Mouse (Mus musculus) heart, postnatal 10 days (tissue): Measurements from ENCODE around the gene Ap5s1. TPM values are rescaled to one million over a fixed set of nuclear protein-coding genes. Genes with fewer than 3 reads are reported as not detected.

Source experiments
- DNase-seq, 2 experiments: peaks; one replicate each; pipeline ENCODE4 v3.0.0; 2021
- intact Hi-C: fragments of 180-260 bp; cut with DNase I; formaldehyde crosslinking; loops from one replicate; pipeline ENCODE4 v1.15.1; 2025
- total RNA-seq, 2 experiments: library from RNA; stranded (reverse); gene quantifications; 2 replicates each; pipeline ENCODE4 v1.2.3; 2021

The Ap5s1 gene
- total RNA-seq, 2 experiments from 2014 or later = 39.4 to 44.0 TPM

GRCm38 (mm10) chr2:131186771-131187601 lies 19.9 kb upstream of the Ap5s1 start, which contains the start of the genes Cdc25b and Spef1:
Gene Cdc25b, plus strand, starts transcription at chr2:131186949.
Gene Spef1, minus strand, starts transcription at chr2:131187282.
- intact Hi-C loops = loop anchor here (2.0 to 5.0 kb wide), 2 partner anchors 16 to 230 kb away; no protein-coding TSS in a partner anchor
- peak; percentile 88 to 89 for DNase-seq

GRCm38 (mm10) chr2:131187602-131187922 lies 19.3 kb upstream of the Ap5s1 start:
- intact Hi-C loops = loop anchor here (2.0 to 5.0 kb wide), 2 partner anchors 15 to 230 kb away; no protein-coding TSS in a partner anchor
- DNase-seq = no peak

- intact Hi-C loops = loop anchor here (5.0 kb wide), 1 partner anchor 229 kb away; no protein-coding TSS in a partner anchor
Observed at GRCm38 (mm10) chr2:131188311-131188710, 18.6 kb upstream of the Ap5s1 start.

GRCm38 (mm10) chr2:131189521-131190309 lies 17.2 kb upstream of the Ap5s1 start:
- intact Hi-C loops = loop anchor here (5.0 kb wide), 1 partner anchor 228 kb away; no protein-coding TSS in a partner anchor
- DNase-seq = no peak

More at GRCm38 (mm10) chr2:131188311-131188710, 18.6 kb upstream of the Ap5s1 start:
- no peak for DNase-seq

- DNase-seq = no peak
- intact Hi-C loops = no loop called here
Observed at GRCm38 (mm10) chr2:131190344-131191004, 16.4 kb upstream of the Ap5s1 start.

GRCm38 (mm10) chr2:131191005-131191390 lies 15.9 kb upstream of the Ap5s1 start:
- DNase-seq = no peak
- intact Hi-C loops = no loop called here

GRCm38 (mm10) chr2:131196606-131197316 lies 10.1 kb upstream of the Ap5s1 start:
- intact Hi-C loops = no loop called here
- no peak for DNase-seq

- DNase-seq = no peak
- intact Hi-C loops = no loop called here
Observed at GRCm38 (mm10) chr2:131200710-131201109, 6.2 kb upstream of the Ap5s1 start.

GRCm38 (mm10) chr2:131201262-131201661 lies 5.6 kb upstream of the Ap5s1 start:
- DNase-seq = no peak
- intact Hi-C loops = no loop called here

- intact Hi-C loops = loop anchor here (2.0 kb wide), 1 partner anchor 17 kb away; the partner anchor contains the start of genes Cdc25b and Spef1
- no peak for DNase-seq
Observed at GRCm38 (mm10) chr2:131203816-131204409, 3.0 kb upstream of the Ap5s1 start.

GRCm38 (mm10) chr2:131204410-131204981 lies 2.4 kb upstream of the Ap5s1 start:
- intact Hi-C loops = no loop called here
- peak; percentile 96 to 98 for DNase-seq

- DNase-seq = no peak
- intact Hi-C loops = no loop called here
Observed at GRCm38 (mm10) chr2:131205521-131206182, 1.2 kb upstream of the Ap5s1 start.

GRCm38 (mm10) chr2:131208356-131208755 lies 1.5 kb downstream of the Ap5s1 start:
- DNase-seq = no peak
- intact Hi-C loops = loop anchor here (2.0 kb wide), 1 partner anchor 28 kb away; the partner anchor contains the start of gene Cenpb

GRCm38 (mm10) chr2:131209125-131209795 lies 2.4 kb downstream of the Ap5s1 start:
- DNase-seq = peak in 1 of 2 experiments; percentile 45
- intact Hi-C loops = loop anchor here (2.0 kb wide), 1 partner anchor 28 kb away; the partner anchor contains the start of gene Cenpb

GRCm38 (mm10) chr2:131209969-131210792 lies 3.3 kb downstream of the Ap5s1 start:
- intact Hi-C loops = loop anchor here (2.0 kb wide), 4 partner anchors 25 to 115 kb away; partner anchors contain the start of genes Cenpb and Mavs
- DNase-seq = peak; percentile 98

- peak; percentile 43 to 50 for DNase-seq
- intact Hi-C loops = loop anchor here (2.0 kb wide), 3 partner anchors 24 to 116 kb away; partner anchors contain the start of gene Mavs
Observed at GRCm38 (mm10) chr2:131211026-131211615, 4.2 kb downstream of the Ap5s1 start.

GRCm38 (mm10) chr2:131213773-131214172 lies 6.9 kb downstream of the Ap5s1 start:
- intact Hi-C loops = no loop called here
- DNase-seq = peak in 1 of 2 experiments; percentile 29
